Mouse (Mus musculus): ENCODE results near the gene Katnbl1.

Katnbl1 gene

DNA sequence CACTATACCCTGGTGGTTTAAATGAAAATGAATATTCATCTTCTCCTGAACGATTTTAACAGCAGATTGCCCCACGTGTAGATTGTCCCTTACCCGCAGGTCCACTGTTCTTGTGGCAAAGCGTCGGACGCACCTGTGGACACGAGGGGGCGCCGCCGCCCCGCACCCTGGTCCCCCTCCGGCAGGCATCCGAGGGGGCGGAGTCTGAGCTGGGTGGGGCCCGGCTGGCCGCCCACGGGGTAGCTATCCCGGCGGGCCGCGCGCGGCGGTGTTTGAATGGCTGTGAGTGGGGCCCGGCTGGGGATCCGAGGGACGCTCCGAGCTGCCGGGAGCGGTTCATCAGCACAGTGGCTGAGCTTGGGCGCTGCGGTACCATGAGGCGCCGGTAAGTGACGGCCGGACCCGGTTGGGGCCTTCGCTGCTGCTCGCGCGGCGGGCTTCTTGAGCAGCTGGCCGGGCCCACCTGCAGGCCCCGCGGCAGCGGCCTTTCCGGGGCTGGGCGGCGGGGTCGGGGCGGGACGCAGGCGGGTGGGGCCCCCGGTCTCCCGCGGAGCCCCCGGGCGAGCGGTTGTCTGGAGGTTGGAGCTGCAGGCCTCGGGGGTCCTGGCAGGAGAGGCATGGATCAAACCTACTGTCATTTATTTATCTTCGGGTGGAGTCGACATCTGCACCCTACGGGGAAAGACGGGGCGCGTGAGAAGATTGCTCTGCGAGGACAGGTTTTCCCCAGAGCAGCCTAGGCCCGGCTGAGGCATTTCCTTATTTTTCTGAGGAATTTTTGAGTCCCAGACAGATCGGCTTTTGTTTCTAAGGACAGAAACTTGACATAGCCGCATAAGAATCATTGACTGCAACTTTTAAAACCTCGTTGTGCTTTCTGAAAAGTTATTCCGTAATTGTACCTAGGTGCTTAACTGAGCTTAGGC lies at the start of gene Katnbl1:
Katnbl1 (plus strand) TSS at position 239 of the 926 bp plus-strand sequence.
- under 1% methylated on average over 72 of the region's 72 CpGs for WGBS

- 69% methylated on average over 4 of the region's 4 CpGs for WGBS
Measured at GRCm38 (mm10) chr2:112332051-112332898, 46.7 kb upstream of the Katnbl1 start.

DNA sequence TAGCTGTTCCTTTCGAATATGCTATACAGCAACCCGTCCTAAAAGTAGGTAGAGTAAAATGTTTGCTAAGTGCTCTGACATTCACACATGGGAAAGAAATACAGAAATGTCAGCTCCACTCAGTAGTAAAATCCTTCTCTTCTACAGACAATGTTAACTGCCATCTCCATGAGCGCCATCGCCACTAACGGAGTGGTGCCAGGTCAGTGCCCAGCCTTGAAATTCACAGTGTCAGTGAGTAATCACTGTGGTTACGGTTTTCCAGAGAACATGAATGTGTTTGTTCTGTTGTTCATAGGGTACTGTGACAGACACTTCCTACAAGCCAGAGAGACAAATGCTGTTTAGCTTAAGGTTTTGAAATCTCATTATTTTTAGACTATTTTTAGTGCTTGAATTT lies 41.8 kb upstream of the Katnbl1 start:
- 91% methylated on average over 6 of the region's 6 CpGs for WGBS

DNA sequence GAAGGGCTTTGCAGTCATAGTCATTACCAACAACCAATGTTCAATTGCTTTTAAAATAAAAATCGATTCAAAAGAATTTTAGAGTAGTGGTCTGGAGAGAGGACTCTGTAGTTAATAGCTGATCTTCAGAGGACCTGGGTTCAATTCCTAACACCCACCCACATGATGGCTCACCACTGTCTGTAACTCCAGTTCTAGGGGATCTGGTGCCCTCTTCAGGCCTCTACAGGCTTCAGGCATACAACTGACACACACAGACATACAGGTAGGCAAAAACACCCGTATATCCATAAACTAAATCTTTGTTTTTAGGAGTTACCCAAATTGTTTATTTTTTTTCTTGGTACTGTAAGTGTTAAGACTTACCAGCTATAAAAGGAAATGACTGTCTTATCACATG lies 39.3 kb upstream of the Katnbl1 start:
- WGBS: 88% methylated on average over 2 of the region's 2 CpGs

- WGBS: 65% methylated on average over 3 of the region's 3 CpGs
Measured at GRCm38 (mm10) chr2:112341117-112341516, 37.9 kb upstream of the Katnbl1 start.

DNA sequence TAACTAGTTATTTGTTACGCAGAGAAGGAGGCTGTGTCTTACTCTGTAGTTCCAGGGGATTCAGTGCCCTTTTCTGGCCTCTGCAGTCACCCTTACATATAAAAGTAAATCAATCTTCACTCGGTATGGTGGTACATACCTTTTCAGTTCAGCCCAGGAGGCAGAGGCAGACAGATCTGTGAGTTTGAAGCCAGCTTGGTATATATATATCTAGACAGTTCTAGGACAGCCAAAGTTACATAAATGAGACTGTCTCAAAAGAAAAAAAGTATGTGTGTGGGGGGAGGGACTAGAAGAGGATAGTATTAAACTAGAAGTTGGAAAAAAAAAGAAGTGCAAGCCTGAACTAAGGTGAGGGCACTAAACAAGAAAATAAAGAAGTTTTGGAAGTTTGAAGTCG lies 30.8 kb upstream of the Katnbl1 start:
- 76% methylated on average over 3 of the region's 3 CpGs for WGBS

- WGBS: 90% methylated on average over 7 of the region's 7 CpGs
Measured at GRCm38 (mm10) chr2:112353685-112354455, 25.1 kb upstream of the Katnbl1 start.

DNA sequence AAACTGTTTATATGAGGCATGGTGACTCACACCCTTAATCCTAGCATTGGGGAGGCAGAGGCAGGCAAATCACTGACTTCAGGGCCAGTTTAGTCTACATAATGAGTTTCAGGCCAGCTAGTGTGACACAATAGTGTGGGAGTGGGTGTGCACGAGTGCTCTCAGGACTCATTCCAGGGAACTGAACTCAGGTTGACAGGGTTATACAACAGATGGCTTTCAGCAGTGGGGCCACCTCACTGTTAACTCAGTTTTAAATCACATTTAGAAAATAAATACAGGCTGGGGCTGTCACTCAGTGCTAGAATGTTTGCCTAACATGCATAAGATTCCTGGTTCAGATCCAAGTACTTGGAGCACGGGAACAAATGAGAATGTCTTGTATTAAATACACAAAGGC lies 19.4 kb upstream of the Katnbl1 start:
- WGBS: 36% methylated on average over 2 of the region's 2 CpGs

DNA sequence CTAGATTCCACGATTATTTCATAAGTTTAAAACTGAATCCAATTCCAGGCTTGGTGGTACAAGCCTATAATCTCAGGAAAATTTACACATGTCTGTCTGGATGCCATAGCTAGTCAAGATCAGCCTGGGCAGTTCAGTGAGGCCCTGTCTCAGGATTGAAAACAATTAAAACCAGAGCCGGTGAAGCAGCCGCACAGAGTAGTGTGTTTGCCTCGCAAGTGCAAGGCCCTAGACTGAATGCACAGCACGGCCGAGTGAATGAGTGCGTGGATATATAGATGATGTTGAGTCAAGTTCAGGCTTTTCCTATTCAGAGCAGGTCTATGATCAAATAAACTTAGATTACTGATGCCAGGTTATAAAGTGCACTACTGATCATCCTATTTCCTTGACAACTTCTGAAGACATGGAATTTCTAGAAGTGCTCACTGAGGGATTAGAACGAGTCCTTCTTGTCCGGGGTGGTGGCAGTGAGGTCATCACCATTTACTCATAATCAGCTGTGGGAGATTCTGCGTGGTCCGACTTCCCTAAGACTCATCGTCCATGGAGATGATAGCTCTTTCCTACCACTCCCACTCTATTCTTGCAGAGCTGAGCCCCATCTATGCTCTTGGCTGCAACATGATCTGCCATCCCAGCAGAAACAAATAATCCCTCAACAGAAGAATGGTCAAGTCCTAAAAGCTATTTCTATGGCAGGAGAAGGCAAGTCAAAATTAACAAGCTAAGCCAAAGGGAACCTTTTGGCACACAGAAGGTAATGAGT lies 18.8 kb upstream of the Katnbl1 start:
- WGBS: 77% methylated on average over 12 of the region's 12 CpGs

- 56% methylated on average over 2 of the region's 2 CpGs for WGBS
Measured at GRCm38 (mm10) chr2:112360781-112361169, 18.2 kb upstream of the Katnbl1 start.

- 14% methylated on average over 15 of the region's 15 CpGs for WGBS
Measured at GRCm38 (mm10) chr2:112367222-112367621, 11.8 kb upstream of the Katnbl1 start.

DNA sequence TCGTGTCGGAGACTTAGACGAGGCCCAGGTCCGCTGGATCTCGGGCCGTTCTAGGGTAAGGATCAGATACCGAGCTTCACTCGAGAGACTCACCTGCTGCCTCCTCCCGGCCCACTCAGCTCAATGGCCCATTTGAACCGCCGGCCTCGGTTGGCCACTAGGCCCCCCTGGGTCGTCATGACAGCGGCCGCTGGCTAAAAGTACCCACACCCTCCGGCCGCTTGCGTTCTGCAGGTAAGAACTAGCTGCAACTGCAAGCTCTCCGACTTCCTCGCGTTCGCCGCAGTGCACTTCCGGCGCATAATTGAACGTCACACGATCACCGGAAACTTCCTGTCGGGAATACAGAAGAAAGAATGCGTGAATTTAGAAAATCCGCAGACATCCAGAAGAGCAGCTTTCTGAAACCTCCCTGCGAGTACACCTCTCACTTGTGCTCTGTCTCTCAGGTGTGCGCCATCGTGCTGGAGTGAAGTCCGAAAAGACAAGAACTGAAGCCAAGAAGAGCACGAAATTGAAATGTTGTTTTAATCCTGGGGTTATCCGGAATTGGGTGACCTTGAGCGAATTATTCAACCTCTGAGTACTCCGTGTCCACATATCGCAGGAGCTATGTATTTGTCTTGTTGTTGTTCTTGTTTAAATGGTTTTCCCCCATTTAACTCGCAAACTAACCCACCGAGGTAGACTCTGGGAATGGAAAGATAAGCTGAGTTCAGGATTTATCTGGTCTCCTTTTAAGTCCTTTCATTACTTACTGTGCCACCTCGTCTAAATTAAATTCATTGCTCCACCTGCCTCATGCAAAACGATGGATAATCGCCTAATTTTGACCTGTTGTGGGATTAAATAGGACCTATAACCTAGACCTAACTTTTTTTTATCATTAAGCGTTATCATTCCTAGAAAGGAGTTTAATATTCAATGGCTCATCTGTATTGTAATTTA lies 11.0 kb upstream of the Katnbl1 start, which contains the start of gene Emc4:
Emc4 (minus strand) TSS at position 302 of the 948 bp plus-strand sequence.
- 1% methylated on average over 46 of the region's 46 CpGs for WGBS

DNA sequence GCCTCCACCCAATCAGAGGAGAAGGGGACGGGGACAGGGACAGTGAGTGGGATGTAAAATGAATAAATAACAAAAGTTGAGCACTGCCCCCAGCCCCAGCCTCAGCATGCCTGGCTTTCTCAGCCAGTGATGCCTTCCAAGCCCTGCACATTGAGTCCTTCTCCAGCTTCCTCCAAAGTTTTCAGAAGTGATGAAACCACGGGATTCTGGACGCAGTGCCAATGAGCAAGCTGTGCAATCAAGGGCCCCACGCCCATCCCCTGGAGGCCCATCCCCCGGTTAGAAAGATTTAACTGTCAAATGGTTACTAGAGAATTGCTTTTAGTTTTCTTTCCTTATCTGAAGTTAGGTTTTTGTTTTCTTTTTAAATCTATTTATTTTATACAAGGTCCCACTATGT lies 9.1 kb upstream of the Katnbl1 start:
- WGBS: 64% methylated on average over 5 of the region's 5 CpGs

GRCm38 (mm10) chr2:112373141-112373540 lies 5.9 kb upstream of the Katnbl1 start:
- WGBS: 58% methylated on average over 4 of the region's 4 CpGs

DNA sequence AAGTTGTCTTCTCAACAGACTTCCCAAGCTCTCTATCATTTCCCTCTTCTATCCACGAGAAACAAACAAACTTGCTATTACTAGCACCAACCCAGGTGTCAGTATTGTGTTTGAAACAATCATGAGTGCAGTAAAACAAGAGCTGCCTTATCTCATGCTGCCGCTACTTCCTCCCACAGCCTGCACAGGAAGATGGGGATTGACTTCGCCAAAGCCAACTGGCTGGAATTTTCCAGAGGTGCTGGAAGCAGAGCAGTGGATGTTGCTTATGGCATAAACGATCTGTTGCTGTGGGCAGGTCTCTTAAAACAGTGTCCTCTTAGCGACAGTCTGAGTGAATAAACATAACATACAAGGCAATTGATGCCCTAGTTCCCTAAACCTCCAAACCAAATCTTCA lies 4.4 kb upstream of the Katnbl1 start:
- 62% methylated on average over 5 of the region's 5 CpGs for WGBS

GRCm38 (mm10) chr2:112380131-112380530 lies 1.1 kb downstream of the Katnbl1 start:
- WGBS: 27% methylated on average over 8 of the region's 8 CpGs

DNA sequence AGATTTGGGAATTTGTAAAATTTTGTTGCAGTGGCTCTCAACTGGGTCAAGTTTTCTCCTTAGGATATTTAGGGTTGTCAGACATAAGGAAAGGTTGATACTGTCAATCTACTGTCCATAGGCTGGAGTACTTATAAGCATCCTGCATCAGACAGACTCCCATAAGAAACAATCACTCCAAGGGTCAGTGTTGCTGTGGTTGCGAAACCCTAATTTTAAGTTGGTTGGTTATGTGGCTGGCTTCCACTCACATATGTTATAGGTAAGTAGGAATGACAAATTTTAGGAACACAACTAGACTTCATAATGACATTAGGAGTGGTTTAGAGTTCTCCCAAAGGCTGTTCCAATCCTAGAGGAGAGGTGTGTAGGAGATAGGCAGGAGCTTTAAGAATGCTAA lies 2.2 kb downstream of the Katnbl1 start:
- 98% methylated on average over 1 of the region's 1 CpGs for WGBS

- WGBS: 52% methylated on average over 5 of the region's 5 CpGs
Measured at GRCm38 (mm10) chr2:112390843-112391242, 11.8 kb downstream of the Katnbl1 start.

GRCm38 (mm10) chr2:112391346-112392000 lies 12.5 kb downstream of the Katnbl1 start:
- WGBS: 62% methylated on average over 4 of the region's 4 CpGs

Data from cerebral cortex, adult 2 months (tissue).